Mouse (Mus musculus) splenic B cell, adult 2 months (primary cell): ENCODE measurements around the gene Itprid1.

ENCODE experiments used
- DNase-seq: peaks from one replicate; pipeline ENCODE4 v3.0.0-alpha.2; 2011; ENCODE audit warnings: low read depth, low spot score
- H3K27me3 ChIP-seq: 2 replicates; pipeline ENCODE4 v1.6.1; 2012; ENCODE audit warnings: mild to moderate bottlenecking, low read length, moderate library complexity, mixed read lengths; ENCODE audit not compliant: control insufficient read depth, poor library complexity, insufficient read depth, severe bottlenecking
- H3K36me3 ChIP-seq: 2 replicates; pipeline ENCODE4 v1.6.1; 2012; ENCODE audit warnings: mild to moderate bottlenecking, low read length, moderate library complexity, mixed read lengths; ENCODE audit not compliant: control insufficient read depth, poor library complexity, insufficient read depth, severe bottlenecking

The Itprid1 gene

DNA sequence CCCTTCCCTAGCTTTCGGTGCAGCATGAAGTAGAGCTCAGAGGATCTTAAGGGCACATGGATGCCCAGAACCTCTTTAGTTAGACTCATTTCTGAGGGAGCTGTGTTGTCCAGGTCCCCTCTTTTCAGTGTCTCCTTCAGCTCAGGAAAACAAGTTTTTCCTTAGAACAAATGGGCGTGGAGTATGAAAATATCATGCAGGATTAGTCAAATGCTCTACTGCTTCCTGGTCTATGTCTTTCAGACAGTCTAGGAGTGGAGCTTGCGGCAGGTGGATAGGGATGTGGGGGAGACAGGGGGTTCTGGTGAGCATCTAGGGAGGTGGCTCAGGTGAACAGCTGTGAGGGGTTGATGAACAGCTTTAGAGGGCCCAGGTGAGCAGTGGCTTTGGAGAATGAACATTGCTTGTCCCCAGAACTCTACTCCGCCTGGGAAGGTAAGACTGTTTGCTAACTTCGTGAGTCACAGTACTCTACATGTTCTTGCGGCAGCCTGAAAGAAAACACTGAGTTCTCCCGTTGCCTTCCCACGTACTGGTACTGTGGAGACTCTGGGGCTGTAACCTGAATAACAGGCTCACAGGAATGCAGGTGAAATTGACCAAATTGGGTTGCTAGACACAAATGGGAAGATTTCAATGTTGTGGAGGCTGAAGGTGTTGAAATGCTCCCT, at the start of gene Itprid1:
TSS of gene Itprid1 (plus strand) at position 246 of the 671 bp plus-strand sequence.
- H3K36me3 ChIP-seq, result no peaks in the 10 kb centered on the region
- DNase-seq, result no peak
- H3K27me3 ChIP-seq, result no peaks in the 10 kb centered on the region

DNA sequence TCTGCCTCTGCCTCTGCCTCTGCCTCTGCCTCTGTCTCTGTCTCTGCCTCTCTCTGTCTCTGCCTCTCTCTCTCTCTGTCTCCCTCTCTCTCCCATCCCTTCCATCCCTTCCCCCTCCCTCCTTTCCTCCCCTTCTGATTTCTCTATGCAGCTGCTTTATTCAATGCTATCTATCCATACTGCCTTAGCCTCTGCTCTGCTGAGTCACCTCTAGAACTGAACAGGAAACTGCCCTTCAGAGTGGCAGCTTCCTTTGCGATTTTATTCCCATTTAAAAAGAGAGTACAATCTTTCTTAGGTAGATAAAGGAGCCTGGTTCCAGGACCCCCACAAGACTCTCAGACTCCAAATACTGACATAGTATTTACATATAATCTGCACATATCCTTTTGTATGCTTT, 47.1 kb upstream of the Itprid1 start:
- DNase-seq, result no peak
- Histone ChIP-seq H3K27me3 (no peaks in the 10 kb centered on the region), H3K36me3 (no peaks in the 10 kb centered on the region)

DNA sequence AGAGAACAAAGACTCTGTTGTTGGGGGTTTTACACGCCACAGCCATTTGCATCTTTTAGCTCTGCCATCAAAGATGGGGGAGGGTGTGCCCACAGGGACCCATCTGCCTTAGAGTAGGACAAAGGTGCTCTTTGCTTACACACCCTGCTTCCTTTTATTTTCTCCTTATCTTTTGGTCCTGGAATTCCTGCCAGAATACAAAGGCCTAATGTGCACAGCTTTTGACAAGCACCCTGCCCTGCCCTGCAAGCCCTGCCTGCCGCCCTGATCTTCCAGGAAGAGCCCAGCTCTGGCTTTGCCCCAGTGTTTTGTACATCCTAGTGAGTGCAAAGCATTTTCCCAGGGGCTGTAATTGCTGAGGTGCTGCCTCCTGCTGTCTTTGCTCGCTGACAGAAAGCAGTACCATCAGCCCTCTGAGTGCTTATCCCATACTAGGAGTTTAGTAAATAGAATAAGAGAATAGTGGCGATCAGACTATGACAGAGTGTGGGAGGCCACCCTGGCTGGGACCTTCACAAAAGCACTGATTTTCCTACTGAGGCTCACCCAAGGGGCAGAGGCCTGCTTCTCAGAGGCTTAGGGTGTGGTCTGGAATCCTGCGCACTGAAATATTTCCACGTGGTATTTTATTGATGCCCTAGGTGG, 44.7 kb upstream of the Itprid1 start:
- Histone ChIP-seq H3K27me3 (no peaks in the 10 kb centered on the region), H3K36me3 (no peaks in the 10 kb centered on the region)

DNA sequence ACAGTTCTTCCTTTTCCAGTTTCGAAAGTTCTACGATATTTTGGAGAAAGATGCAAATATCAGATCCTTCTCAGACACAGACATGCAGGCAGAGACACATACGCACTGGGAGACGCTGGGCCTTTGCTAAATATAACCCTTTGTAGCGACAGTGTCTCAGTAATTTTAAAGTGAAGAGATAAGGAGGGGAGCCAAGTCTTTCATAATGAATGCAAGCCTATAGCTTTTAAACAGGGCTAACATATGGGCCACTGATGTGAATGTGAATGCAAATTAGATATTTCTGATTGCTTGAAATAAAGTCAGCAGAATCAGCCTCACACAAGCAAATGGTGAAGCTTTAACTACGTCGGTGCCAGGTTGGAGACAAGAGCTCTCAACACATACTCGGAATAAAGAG, 44.2 kb upstream of the Itprid1 start:
- no peak for DNase-seq
- no peaks in the 10 kb centered on the region for H3K36me3 ChIP-seq
- H3K27me3 ChIP-seq, result no peaks in the 10 kb centered on the region

More for the DNA sequence above, 44.7 kb upstream of the Itprid1 start:
- no peak for DNase-seq

DNA sequence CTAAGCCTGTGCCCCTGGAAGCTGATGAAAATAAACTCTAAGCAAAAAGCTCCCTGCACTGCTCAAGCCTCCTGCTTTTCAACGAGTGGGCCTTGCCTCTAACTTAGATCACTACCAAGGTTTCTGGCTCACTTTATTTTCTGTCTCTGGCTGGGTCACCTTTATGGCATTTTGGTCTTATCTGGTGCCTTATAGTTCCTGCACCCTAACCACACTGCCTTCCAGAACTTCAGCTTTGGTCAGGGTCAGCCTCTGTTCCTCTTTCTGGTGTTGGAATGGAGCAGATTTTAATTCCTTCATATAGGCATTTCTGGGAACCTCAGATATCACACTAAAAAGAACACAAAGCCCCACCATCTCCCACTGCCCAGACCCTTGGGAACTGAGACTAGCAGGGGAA, 34.0 kb upstream of the Itprid1 start:
- DNase-seq, result no peak
- H3K36me3 ChIP-seq, result no peaks in the 10 kb centered on the region
- H3K27me3 ChIP-seq, result no peaks in the 10 kb centered on the region

DNA sequence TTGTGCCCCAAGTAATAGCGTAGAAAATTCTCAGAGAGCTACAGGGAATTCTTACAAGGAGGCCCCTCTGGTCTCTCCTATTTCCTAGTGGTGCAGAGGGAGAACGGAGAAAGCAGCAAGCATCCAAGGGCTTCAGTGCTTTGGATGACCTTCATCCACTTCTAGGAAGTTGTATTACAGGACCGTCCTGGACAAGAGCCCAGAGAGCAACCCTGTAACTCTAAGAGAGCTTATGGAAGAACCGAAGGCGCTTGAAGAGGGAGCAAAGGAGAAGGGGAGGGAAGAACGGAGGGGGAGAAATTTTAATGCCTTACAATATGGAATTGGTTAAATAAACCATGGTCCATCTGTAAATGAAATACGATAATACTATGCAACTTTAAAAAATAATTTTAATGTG, 33.3 kb upstream of the Itprid1 start:
- DNase-seq, result no peak
- Histone ChIP-seq H3K36me3 (no peaks in the 10 kb centered on the region), H3K27me3 (no peaks in the 10 kb centered on the region)

DNA sequence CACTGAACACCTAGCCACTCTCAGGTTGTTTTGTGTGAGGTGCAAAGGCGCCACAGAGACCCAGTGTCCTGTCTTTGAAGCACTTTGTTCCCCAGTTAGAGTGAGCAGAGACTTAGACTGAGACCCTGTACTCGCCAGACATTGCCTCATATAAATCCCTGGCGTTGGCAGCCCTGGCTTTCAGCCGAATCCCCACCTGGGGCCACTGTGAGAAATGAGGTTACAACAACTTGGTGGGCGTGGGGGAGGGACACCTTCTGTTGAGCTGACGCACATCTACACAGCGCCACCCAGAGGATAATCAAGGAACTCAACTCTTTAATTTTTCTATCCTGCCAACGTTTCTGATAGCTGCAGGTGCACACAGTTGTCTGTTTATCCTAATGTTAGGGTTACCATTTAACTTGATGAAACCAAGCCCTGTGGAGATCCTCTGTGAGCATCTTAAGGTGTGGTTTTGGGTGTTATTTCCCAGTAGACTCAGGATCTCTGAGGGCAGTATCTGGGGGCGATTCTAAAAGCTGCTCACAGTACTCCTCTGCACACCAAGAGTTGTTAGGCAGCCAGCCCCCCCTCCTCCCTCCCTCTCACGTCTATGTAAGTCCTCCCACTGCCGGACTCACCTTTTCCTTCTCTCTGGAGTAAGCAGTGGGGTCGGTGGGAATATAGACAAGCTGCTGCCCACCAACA, 32.6 kb upstream of the Itprid1 start:
- Histone ChIP-seq H3K36me3 (no peaks in the 10 kb centered on the region), H3K27me3 (no peaks in the 10 kb centered on the region)
- no peak for DNase-seq

DNA sequence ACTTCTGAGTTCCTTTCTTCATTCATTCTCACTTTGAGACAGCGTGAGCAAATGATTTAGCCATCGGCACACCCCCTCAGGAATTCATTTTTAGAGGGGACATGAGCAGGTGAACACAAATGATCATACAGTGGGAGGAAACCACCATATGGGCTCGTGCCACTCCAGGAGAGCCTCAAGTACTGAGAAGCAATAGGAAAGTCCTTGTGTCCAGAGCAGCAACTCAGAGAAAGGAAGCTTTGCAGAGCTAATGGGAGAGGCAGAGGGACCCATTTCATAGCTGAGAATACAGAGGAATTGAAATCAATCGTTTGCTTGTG, 32.1 kb upstream of the Itprid1 start:
- DNase-seq, result no peak
- Histone ChIP-seq H3K27me3 (no peaks in the 10 kb centered on the region), H3K36me3 (no peaks in the 10 kb centered on the region)

DNA sequence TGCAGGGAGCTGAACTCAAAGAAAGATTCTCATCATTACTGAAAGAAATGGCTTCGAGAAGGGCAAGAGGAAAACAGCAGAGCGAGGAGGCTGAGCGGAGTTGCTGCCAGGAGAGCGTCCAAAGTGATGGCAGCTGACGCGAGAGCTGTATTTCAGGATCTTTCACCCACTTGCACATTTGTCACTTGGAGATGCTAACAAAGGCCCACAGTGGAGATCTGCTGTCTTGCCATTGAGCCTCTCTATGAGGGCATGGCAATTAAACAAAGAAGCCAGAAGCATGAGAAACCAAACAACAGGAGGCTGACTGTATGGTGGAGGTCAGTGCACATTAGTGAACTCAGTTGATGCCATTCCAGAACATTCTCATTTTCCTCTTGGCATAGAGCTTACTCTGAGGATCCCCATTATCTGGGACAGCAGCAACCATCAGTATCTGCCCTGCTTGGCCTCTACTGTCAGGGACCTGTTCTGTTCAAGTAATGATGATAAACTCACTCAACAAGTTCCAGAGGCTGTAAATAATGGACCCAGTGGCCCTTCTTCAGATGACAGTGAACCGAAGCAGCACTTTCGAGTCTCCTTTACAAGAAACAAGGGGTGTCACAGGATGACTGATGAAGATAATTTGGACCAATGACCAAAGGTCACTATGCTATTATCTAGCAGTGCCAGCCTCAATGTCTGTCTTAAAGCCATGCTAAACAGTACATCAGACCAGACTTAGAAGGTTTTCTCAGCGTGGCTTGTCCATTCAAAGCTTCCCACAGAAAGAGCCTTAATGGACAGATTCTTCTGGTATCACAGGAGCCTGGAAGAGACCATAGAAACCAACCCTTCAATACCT, 31.2 kb upstream of the Itprid1 start:
- Histone ChIP-seq H3K36me3 (no peaks in the 10 kb centered on the region), H3K27me3 (no peaks in the 10 kb centered on the region)
- no peak for DNase-seq

DNA sequence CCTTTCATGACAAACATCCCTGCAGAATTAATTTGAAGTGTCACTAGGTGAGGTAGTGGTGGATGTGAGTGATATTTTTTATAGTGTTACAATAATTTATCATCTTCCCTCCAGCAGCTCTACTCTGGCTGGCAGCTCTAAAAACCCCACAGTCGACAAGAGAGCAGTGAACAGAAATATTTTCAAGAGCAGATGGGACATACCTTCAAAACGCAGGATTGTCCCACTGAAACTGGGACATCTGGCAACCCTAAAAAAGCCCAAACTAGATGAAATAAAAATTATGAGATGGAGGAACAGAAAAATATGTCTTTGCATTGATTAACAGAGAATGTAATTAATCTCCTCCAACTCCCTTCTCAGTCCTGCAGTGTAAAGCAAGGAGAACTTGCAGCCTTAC, 30.2 kb upstream of the Itprid1 start:
- no peaks in the 10 kb centered on the region for H3K36me3 ChIP-seq
- DNase-seq, result no peak
- no peaks in the 10 kb centered on the region for H3K27me3 ChIP-seq

DNA sequence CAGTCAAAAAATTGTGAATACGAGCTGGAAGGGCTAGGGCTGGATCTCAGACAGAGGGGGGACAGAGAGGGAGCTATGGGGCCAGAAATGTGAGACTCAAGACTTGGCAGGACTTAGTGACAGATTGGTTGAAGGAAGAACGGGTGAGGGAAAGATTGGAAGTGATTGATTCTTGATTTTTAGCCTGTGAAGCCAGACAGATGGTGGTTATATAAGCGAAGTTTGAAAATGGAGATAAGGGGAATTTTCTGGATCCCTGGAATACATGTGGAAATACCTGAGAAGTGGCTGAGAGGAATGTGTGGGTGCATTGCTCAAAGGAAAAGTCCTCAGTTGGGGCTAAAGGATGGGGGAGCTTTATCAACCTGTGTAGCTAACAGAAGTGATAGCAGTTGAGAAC, 28.0 kb upstream of the Itprid1 start:
- Histone ChIP-seq H3K27me3 (no peaks in the 10 kb centered on the region), H3K36me3 (no peaks in the 10 kb centered on the region)
- no peak for DNase-seq

DNA sequence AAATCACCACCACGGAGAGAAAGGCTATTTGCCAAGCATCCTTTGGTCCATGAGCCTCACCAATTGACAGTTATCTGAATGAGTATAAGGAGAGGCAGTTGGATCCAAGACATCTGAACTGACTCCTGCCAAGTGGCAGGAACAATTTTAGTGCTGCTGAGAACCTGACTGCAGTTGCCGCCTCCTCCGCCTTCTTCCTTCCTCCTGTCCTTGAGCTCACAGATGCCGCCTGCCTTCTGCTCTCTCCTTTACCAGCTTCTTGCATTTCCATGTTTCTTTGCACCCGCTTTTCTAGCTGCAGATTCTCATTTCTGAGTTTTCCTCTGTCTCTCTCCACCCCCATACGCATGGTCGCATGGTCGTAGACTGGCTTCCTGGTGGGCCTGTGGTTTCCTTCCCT, 25.5 kb upstream of the Itprid1 start:
- H3K36me3 ChIP-seq, result no peaks in the 10 kb centered on the region
- H3K27me3 ChIP-seq, result no peaks in the 10 kb centered on the region
- no peak for DNase-seq

DNA sequence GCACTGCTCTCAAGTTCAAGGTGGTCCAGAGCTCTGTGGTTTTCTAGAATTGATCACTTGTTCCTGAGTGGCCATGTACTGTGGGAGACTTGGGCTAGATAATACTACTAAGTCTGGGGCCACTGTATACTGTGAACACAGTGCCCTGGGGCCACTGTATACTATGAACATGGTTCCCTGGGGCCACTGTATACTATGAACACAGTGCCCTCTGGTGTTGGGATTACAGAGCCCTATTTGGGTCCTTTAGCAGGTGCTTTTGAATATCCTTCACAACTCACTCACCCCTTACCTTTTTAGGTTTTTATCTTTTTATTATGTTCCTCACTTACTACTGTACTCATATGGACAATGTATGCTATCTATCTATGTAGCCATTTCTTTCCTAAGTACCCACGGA, 24.3 kb upstream of the Itprid1 start:
- H3K36me3 ChIP-seq, result no peaks in the 10 kb centered on the region
- H3K27me3 ChIP-seq, result no peaks in the 10 kb centered on the region
- no peak for DNase-seq

DNA sequence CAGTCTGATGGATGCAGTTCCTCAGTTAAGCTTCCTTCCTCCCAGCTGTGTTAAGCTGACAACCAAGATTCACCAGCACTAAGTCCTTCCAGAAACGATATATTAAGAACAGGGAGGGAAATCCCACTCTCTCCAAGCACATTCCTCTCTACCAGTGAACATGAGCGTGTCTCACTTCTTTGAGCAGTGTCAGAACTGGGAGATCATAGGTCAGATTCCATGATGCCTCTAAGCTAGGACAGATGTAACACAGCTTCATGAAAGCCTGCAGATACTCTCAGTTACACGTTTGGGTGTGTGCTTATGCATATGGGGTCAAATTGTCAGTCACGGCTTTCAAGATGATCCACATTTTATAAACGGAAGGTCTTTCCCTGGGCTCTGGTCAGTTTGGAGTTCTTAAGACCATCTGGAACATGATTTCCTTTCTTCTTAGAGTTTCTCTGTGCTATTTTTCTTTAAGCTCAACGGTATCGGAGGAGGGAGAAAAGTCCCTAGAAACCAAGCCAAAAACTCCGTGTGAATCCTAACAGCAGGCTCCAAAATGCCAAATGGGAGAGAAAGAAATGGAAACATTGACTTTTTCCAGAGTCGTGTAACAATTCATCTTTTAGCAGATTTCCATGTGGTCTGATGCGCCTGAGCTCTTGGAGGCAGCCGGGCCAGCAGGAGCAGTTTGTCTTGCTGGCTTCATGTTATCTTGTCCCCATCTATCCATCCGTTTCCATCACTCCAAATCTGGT, 22.3 kb upstream of the Itprid1 start:
- DNase-seq, result no peak
- no peaks in the 10 kb centered on the region for H3K27me3 ChIP-seq
- H3K36me3 ChIP-seq, result no peaks in the 10 kb centered on the region
